Mouse (Mus musculus) forebrain, embryonic 10.5 days (tissue): ENCODE results near the gene Top2a. TPM values are rescaled to one million over a fixed set of nuclear protein-coding genes. Genes with fewer than 3 reads are reported as not detected.

ENCODE experiments used
- DNase-seq: peaks from one replicate; pipeline ENCODE4 v3.0.0-alpha.2; 2017; ENCODE audit warnings: low spot score; ENCODE audit errors: extremely low spot score
- H3K27ac ChIP-seq: fragments of 300-500 bp; sonication (generic); 2 replicates; pipeline ENCODE4 v1.5.1; 2016; ENCODE audit warnings: mild to moderate bottlenecking
- H3K27me3 ChIP-seq: fragments of 300-500 bp; sonication (generic); 2 replicates; pipeline ENCODE4 v1.6.1; 2016; ENCODE audit warnings: mild to moderate bottlenecking; ENCODE audit not compliant: poor library complexity, severe bottlenecking
- H3K36me3 ChIP-seq: fragments of 300-500 bp; sonication (generic); replicated peaks from 2 replicates; pipeline ENCODE4 v1.6.1; 2016; ENCODE audit warnings: mild to moderate bottlenecking, moderate library complexity
- H3K4me1 ChIP-seq: fragments of 300-500 bp; sonication (generic); 2 replicates; pipeline ENCODE4 v1.6.1; 2016
- H3K4me3 ChIP-seq: fragments of 300-500 bp; sonication (generic); 2 replicates; pipeline ENCODE4 v1.5.1; 2016; ENCODE audit warnings: mild to moderate bottlenecking, moderate library complexity
- H3K9me3 ChIP-seq: fragments of 300-500 bp; sonication (generic); 2 replicates; pipeline ENCODE4 v1.6.1; 2016; ENCODE audit warnings: mild to moderate bottlenecking, moderate library complexity
- WGBS: fragments of 180-500 bp; shearing (Covaris S2); methylation state at CpG from one replicate; pipeline ENCODE4 v1.1.7; 2016; 5-methylcytosine and 5-hydroxymethylcytosine counted together
- polyA plus RNA-seq: library from polyadenylated mRNA; unstranded; fragments of >200 nt; fragmentation: Nextera tagmentation; extraction: Ambion mirVana; gene quantifications from 2 replicates; pipeline ENCODE4 v1.2.1, GENCODE M21; 2016

The Top2a gene
- polyA plus RNA-seq, 1 experiment from 2014 or later, result 366 TPM

- Histone ChIP-seq H3K9me3 (no peaks in the 10 kb centered on the region), H3K4me1 (peaks cover 55% of the 10 kb centered on the region), H3K4me3 (no peak overlapping the region), H3K27me3 (no peaks in the 10 kb centered on the region), H3K36me3 (peaks cover 83% of the 10 kb centered on the region), H3K27ac (peak overlapping the region; percentile 27)
- no peak for DNase-seq
- WGBS, result 66% methylated on average over 2 of the region's 2 CpGs
These were observed 23.7 kb upstream of the Top2a start for GRCm38 (mm10) chr11:99047643-99048042.

GRCm38 (mm10) chr11:99047120-99047519, 23.1 kb upstream of the Top2a start:
- Histone ChIP-seq H3K4me3 (no peak overlapping the region), H3K36me3 (peaks cover 78% of the 10 kb centered on the region), H3K27ac (peak overlapping the region; percentile 27), H3K27me3 (0 out of 2 replicates have a peak, but pooled peaks cover 1% of the 10 kb centered on the region), H3K9me3 (no peaks in the 10 kb centered on the region), H3K4me1 (peaks cover 57% of the 10 kb centered on the region)
- WGBS, result 61% methylated on average over 5 of the region's 5 CpGs
- no peak for DNase-seq

GRCm38 (mm10) chr11:99045159-99045889, 21.3 kb upstream of the Top2a start:
- peaks cover 60% of the 10 kb centered on the region for H3K36me3 ChIP-seq
- H3K27ac ChIP-seq, result no peak overlapping the region
- H3K27me3 ChIP-seq, result 0 out of 2 replicates have a peak, but pooled peaks cover 6% of the 10 kb centered on the region
- H3K4me1 ChIP-seq, result peaks cover 73% of the 10 kb centered on the region
- no peak for DNase-seq
- H3K9me3 ChIP-seq, result no peaks in the 10 kb centered on the region
- 88% methylated on average over 12 of the region's 12 CpGs for WGBS
- H3K4me3 ChIP-seq, result no peak overlapping the region

DNA sequence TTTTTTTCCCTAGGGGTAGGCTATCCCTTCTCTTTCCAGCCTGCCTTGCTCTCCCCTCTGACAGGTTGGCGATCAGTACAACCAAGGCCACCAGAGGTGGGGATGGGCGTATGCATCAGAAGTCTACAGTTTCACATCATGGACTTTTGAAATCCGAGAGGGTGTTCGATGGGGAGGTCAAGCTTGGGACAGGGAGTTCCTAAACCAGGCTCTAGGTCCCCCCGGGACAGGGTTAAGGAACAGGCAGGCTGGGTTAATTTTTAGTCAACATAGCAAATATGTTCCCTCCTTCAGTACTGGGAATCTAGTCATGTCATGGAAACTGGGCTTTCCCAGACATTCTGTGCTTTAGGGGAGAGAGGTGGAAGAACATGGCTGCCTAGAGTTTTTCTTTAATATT, 20.3 kb upstream of the Top2a start:
- Histone ChIP-seq H3K27me3 (0 out of 2 replicates have a peak, but pooled peaks cover 8% of the 10 kb centered on the region), H3K36me3 (peaks cover 50% of the 10 kb centered on the region), H3K4me3 (peak overlapping the region; percentile 16; the same call in 1 of the 2 replicates), H3K27ac (no peak overlapping the region), H3K9me3 (no peaks in the 10 kb centered on the region), H3K4me1 (peaks cover 81% of the 10 kb centered on the region)
- no peak for DNase-seq
- 81% methylated on average over 5 of the region's 5 CpGs for WGBS

- 85% methylated on average over 6 of the region's 6 CpGs for WGBS
- Histone ChIP-seq H3K27ac (no peak overlapping the region), H3K36me3 (peaks cover 43% of the 10 kb centered on the region), H3K4me1 (peaks cover 83% of the 10 kb centered on the region), H3K9me3 (no peaks in the 10 kb centered on the region), H3K4me3 (peak overlapping the region; percentile 80; the same call in 1 of the 2 replicates), H3K27me3 (0 out of 2 replicates have a peak, but pooled peaks cover 14% of the 10 kb centered on the region)
- DNase-seq, result no peak
These were observed 19.6 kb upstream of the Top2a start for GRCm38 (mm10) chr11:99043632-99044031.

DNA sequence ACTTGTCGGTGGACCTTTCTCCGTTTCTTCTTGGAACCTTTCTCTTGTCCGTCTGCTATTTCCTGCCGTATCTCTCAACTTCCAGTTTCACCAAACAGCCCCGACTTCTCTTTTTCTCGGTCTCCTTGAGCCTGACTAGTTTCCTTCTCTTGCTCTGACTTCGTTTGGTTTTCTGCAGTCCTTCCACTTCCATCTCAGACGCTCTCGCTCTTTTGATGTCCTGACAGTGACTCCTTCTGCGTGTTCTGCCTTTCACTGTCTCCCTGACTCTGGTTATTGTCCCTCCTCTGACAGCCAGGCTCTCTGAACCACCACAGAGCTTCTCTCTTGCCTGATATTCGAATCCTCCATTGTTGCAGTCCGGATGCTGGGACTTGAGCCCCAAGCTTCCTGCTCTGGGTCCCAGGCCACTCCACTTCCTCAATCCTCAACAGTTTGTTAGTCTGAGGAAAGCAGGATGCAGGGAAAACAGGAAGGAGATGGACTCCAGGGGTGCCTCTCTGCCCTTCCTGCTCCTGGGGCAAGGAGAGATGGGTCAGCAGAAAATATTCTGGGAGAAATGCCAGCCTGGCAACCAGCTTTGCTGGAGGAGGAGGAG, 18.9 kb upstream of the Top2a start:
- H3K4me3 ChIP-seq, result peak overlapping the region; percentile 80
- 64% methylated on average over 12 of the region's 12 CpGs for WGBS
- DNase-seq, result no peak
- peak overlapping the region; percentile 98 for H3K27ac ChIP-seq
- H3K4me1 ChIP-seq, result peaks cover 82% of the 10 kb centered on the region
- 0 out of 2 replicates have a peak, but pooled peaks cover 14% of the 10 kb centered on the region for H3K27me3 ChIP-seq
- peaks cover 36% of the 10 kb centered on the region for H3K36me3 ChIP-seq
- no peaks in the 10 kb centered on the region for H3K9me3 ChIP-seq

DNA sequence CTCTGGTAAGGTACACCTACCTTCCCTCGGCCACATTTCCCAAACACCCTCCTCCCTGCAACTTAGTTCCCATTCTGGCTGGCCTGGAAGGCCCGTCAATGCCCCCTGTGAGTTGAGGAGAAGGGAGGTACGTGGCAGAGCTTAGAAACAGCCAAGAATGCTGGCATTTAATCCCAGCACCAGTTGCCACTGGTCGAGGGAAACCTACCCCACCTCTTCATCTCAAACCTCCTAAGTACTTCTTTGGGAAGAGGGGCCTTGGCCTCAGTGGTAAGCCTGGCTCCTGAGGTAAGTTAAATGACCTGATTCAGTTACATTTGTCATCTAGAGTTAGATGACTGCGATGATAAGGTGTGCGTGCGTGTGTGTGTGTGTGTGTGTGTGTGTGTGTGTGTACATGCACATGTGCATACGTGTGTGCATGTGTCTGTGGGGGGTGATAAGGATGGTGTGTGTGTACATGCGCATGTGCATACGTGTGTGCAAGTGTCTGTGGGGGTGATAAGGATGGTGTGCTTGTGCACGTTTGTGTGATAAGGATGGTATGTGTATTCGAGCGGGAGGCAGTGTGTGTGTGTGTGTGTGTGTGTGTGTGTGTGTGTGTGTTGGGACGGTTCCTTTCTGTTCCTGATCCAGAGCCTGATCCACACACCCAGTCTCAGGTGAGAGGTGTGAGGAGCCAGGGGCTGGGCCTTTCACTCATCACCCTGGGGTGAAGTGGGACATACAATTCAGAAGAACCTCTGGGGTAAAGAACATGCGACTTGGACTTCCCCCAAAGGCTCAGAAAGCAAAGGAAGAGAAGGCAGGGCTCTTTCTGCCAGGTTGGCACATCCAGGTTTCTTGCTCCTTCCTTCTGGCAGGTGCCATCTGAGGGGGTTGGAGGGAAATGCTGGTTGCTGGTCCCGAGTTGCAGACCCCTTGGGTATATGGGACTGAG, 18.1 kb upstream of the Top2a start:
- no peaks in the 10 kb centered on the region for H3K9me3 ChIP-seq
- H3K27ac ChIP-seq, result peak overlapping the region; percentile 98
- H3K4me1 ChIP-seq, result peaks cover 73% of the 10 kb centered on the region
- 0 out of 2 replicates have a peak, but pooled peaks cover 14% of the 10 kb centered on the region for H3K27me3 ChIP-seq
- no peak for DNase-seq
- 55% methylated on average over 16 of the region's 16 CpGs for WGBS
- peaks cover 28% of the 10 kb centered on the region for H3K36me3 ChIP-seq
- peak overlapping the region; percentile 80 for H3K4me3 ChIP-seq

DNA sequence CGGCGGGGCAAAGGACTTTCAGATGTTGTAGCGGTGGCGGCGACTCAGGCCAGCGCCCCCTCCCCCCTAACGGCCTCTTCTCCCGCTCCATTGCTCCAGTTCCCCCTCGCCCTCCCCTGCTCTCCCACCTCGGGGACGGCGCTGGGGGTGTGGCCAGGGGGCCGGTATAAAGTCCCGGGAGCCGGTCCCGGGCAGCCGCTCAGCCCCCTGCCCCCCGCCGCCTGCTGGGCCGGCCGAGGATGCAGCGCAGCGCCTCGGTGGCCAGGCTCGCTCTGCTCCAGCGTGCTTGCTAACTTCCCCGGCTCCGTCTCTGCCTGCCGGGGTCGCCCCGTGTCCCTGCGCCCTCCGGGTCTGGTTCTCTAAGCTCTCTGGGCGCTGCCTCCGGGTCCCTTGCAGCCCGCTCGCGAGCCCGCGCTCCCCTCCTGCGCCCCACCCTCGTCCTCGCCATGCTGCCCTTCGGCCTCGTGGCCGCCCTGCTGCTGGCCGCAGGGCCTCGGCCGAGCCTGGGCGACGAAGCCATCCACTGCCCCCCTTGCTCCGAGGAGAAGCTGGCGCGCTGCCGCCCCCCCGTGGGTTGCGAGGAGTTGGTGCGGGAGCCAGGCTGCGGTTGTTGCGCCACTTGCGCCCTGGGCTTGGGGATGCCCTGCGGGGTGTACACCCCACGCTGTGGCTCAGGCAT, 17.2 kb upstream of the Top2a start, which contains the start of gene Igfbp4:
Gene Igfbp4 (plus strand): TSS at position 194 of the 679 bp plus-strand sequence.
- H3K36me3 ChIP-seq, result peaks cover 27% of the 10 kb centered on the region
- peak; percentile 84 for DNase-seq
- H3K4me1 ChIP-seq, result peaks cover 67% of the 10 kb centered on the region
- H3K9me3 ChIP-seq, result no peaks in the 10 kb centered on the region
- under 1% methylated on average over 63 of the region's 63 CpGs for WGBS
- H3K27me3 ChIP-seq, result 0 out of 2 replicates have a peak, but pooled peaks cover 14% of the 10 kb centered on the region
- peak within 1 kb of the TSS; percentile 80 for H3K4me3 ChIP-seq
- H3K27ac ChIP-seq, result peak within 1 kb of the TSS; percentile 98

- Histone ChIP-seq H3K4me3 (peak overlapping the region; percentile 80), H3K36me3 (peaks cover 24% of the 10 kb centered on the region), H3K27ac (peak overlapping the region; percentile 98), H3K4me1 (peaks cover 66% of the 10 kb centered on the region), H3K27me3 (0 out of 2 replicates have a peak, but pooled peaks cover 14% of the 10 kb centered on the region), H3K9me3 (no peaks in the 10 kb centered on the region)
- DNase-seq, result peak; percentile 59
- WGBS, result 2% methylated on average over 17 of the region's 17 CpGs
These were observed 16.5 kb upstream of the Top2a start for GRCm38 (mm10) chr11:99040346-99040974.

DNA sequence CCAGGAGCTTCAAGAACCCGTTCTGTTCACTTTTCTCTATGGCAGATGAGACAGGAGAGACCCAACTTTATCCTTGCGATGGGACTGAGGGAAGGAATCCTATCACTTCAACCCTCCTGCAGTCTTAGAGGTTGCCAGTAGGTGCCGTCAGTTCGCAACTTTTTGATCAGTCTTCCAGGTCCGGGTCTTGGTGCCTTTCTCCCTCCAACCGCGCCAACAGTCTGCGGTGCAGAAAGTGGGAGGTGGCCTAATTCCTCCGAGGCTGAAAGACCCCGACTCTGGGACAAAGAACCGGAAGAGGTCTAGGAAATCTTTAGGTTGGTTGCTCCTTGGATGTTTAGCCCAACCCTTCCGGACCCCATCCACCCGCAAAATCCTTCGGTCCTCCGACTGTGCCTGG, 15.8 kb upstream of the Top2a start:
- peak; percentile 91 for DNase-seq
- peaks cover 62% of the 10 kb centered on the region for H3K4me1 ChIP-seq
- peak overlapping the region; percentile 98 for H3K27ac ChIP-seq
- 0 out of 2 replicates have a peak, but pooled peaks cover 14% of the 10 kb centered on the region for H3K27me3 ChIP-seq
- H3K36me3 ChIP-seq, result peaks cover 17% of the 10 kb centered on the region
- no peaks in the 10 kb centered on the region for H3K9me3 ChIP-seq
- peak overlapping the region; percentile 80 for H3K4me3 ChIP-seq
- WGBS, result under 1% methylated on average over 15 of the region's 15 CpGs

DNA sequence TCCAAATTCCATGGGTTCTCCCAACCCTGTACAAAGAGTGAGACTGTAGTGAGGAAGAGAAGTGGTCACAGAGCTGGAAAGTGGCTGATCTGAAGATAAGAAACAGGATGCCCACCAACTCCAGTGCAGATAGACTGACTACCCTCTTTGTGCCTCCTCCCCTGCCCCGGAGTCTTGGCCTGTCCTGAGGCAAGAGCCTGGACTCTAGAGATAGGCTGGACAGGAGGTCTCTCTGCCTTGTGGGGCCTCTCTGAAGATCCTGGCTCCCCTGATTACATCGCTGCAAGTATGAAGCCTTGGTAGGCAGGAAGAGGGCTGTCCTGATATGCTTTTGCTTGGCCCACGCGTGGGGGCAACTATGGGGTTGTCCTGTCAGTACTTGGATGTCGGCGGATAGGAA, 12.3 kb upstream of the Top2a start:
- Histone ChIP-seq H3K27ac (no peak overlapping the region), H3K4me1 (peaks cover 29% of the 10 kb centered on the region), H3K4me3 (no peak overlapping the region), H3K27me3 (0 out of 2 replicates have a peak, but pooled peaks cover 8% of the 10 kb centered on the region), H3K36me3 (no peaks in the 10 kb centered on the region), H3K9me3 (no peaks in the 10 kb centered on the region)
- no peak for DNase-seq
- 79% methylated on average over 6 of the region's 6 CpGs for WGBS
